Mouse (Mus musculus): ENCODE measurements at regions not wholly inside any gene's neighbourhood (a gene's known extent, or its start where the extent isn't known, plus 50 kb on each side); places are given as distances from the start of the nearest gene placed in this dataset.

DNA sequence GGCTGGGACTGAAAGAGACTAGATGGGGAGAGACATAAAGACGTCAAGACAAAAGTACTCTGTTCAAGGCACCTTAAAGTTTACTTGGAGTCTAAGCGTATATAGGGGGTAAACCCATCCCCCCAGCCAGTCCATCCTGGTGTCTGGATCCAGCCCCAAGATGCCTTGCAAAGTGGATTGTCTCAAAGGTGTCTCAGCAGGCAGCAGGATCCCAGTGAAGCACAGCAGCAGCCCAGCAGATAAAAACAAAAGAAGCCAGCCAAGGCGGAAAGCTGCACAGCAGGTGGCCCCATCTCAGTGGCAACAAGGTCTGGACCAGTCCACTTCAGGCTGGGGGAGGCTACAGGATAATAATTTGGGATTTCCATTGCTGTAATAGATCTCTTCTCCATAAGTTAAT is 72.0 kb upstream of the Col5a2 start:
- DNase-seq (ENCODE audit: low spot score in 2 of 2), result no peak

DNA sequence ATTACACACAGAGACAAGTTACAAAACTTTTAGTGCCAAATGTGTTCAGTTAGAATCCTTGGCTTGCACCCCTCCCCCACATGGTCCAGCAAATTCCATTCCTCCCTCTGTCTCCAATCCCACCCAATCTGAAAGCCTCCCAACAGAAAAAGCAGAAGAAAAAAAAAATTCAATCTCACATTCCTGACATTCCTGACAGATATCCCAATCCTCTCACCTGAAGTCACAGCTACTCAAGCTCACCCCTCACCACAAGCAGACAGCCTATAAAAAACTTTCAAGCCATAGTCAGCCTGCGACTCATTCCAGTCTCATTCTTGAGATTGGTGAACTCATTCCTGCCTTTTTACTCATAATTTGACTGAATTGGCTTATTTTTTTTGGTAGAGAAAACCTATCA is 77.4 kb upstream of the Col5a2 start:
- DNase-seq (ENCODE audit: low spot score in 2 of 2), result no peak

DNA sequence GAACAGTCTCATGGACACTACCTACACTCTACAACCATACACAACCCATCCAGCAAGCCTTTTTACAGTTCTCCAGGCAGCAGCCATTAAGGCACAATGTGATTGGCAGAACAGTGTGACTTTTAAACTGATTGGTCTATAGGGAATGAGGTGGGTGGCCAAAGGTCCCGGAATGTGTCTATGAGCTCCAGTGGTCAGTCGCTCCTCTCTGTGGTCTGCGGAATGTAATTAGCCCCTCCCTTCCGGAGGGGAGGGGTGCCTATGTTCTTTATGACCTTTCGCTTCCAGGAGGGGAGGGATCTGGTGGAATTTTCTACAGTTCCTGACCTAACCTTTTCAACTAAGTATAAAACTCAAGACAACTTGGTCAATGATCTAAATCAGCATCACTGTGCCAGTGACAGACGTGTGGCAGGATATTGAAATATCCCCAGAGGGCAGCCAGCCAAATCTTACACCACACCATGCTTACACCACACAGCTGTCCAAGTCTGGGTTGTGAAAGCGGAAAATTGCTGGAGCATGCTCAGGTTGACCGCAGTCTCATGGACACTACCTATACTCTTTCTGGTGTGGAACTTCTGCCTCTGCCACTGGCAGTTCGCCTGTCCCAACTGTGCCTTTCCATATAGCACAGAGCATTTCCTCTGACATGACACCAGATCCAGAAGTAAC is 84.4 kb upstream of the Col5a2 start:
- no peak for DNase-seq (ENCODE audit: low spot score in 2 of 2)

DNA sequence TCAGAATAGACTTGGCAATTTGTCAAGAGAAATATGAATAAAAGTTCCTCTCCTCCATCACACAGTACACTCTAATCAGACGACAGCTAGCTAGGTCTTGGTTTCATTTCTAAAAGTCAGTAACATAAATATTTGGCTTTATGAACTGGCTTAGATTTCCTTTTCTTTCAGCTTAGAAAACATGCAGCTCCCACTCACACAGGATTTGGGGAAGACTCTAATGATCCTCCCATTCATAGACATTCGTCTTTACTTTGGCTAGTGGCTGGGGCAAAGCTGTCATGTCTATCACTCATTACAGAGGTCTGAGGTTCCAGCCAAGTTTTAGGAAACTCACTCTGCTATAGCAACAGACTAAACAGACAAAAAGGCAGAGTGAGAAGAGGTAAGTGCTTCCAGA is 94.2 kb upstream of the Col5a2 start:
- DNase-seq (ENCODE audit: low spot score in 2 of 2), result no peak

DNA sequence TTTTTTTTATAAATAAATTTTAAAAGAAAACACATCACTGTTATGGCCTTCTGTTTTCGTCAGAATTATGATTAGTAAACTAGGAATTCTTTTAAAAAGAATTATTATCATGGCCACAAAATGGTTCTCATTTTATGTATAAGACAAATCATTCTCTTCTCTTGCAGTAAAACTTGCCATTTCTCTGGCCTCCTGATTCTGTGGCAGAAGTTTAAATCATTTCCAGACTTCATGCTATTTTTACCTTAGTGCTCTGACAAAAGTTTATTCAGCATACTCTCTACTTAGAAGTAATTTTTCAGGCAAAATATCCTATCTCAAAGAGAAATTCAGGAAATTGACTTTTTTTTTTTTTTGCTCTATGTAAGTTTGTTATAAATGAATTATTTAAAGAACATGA is 96.3 kb upstream of the Col5a2 start:
- no peak for DNase-seq (ENCODE audit: low spot score in 2 of 2)

DNA sequence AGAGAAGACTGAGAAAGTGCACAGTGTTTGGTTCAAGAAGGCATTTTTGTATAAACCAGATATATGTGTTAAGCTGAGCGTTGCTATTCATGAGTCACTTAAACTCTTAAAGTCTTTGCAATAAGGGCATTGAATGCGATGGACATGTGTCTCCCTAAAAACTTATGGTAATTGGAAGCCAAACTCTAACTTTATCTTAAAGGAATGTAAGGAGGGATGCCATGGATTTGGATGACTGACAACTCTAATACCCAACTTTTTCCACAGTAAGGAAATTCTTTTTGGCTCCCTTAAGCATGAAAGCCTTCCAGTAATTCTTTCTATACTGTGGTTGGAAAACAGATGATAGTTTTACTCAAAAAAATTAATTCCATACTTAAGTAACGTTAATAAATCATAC is 96.9 kb upstream of the Col5a2 start:
- no peak for DNase-seq (ENCODE audit: low spot score in 2 of 2)

DNA sequence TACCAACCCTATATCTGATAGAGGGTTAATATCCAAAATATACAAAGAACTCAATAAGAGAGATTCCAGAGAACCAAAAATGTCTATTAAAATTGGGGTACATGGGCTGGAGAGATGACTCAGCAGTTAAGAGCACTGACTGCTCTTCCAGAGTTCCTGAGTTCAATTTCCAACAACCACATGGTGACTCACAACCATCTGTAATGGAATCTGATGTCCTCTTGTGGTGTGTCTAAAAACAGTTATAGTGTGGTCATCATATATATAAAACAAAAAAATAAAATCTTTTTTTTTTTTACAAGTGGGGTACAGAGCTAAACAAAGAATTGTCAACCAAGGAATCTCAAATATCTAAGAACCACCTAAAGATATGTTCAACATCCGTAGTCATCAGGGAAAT is 102.5 kb upstream of the Col5a2 start:
- DNase-seq (ENCODE audit: low spot score in 2 of 2), result no peak

DNA sequence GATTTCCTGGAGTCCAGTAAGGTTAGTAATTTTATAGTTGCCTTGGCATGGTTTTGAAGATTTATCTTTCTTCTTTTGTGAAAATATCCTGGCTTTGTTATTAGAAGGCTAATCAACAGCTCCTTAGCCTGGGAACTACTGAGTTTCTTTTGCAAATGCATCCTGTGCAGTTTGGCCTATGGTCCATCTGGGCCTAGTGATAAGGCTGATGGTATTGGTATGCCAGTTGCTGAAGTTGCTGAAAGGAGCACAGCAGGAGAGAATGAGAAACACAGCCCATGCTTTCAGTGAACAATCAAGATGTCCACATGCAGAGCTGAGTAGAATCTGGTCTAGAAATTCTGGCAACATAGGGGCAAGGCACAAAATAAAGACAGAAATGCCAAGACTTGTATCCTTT is 105.2 kb upstream of the Col5a2 start:
- no peak for DNase-seq (ENCODE audit: low spot score in 2 of 2)

DNA sequence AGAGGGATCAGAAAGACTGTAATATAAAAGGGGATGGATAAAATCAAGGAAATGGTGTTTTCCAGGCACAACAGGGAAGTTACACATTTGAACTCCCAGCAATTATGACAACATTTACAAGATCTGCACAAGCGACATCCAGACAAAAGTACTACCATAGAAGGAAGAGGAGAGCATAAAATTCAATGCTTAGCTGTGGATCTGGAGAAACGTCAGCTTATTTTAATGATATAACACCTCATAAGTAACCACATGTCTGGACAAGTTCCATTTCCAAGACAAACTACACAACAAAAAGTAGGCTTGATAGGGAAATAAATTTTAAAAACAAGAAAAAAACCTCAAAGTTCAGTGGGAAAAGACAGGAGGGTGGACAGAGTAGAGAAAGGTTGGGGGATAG is 115.9 kb upstream of the Col5a2 start:
- DNase-seq (ENCODE audit: low spot score in 2 of 2), result no peak

DNA sequence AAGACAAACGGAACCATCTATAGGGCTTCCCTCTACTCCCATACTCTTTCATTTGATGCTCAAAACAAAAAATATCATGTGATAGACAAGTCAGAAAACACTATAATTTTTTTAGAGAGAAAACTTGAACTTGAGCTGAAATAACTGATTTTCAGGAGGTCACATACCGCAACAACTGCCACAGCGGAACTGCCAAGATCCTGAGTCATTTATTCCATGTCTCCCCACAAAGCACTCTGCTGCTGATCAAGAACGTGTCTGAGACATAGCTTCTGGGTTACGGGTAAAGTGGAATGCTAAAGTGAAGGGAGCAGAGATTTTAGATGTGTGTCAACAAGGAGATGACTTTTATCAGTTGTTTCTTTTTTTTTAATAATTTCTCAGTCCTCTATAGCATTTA is 122.8 kb upstream of the Col5a2 start:
- DNase-seq (ENCODE audit: low spot score in 2 of 2), result no peak

DNA sequence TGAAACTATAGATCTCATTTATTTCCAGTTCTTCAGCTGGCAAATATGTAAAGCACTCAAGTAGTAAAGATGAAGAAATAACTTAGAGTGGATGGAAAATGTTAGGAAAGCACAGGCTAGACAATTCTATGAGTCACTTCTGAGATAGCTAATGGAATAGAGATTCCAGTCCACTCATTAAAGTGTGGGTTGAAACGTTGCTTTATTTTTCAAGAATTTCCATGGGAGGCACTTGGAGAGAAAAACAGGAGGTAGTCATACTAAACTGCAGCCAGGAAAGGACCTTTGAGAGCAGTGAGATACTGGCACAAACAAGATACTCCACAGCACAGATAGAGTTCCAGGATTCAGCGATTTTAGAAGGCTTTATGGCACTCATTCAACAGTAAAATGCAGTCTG is 123.7 kb upstream of the Col5a2 start:
- no peak for DNase-seq (ENCODE audit: low spot score in 2 of 2)

DNA sequence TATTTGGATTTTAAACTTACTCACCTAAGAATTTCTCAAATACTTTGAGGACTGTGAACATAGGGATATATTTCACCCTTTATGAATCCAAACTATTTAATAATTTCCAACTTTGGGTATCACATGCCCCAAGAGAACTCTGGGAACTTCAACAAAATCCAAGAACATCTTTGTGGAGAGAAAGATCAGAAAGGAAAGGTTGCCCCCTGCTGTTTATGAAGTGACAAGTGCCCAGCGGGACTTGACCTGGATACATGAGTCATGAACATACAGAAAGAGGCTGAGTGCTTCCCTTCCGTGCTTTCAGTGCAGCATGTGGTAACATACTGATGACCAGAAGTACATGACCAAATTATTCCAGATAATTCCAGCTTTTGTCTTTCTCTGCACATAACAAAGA is 124.8 kb upstream of the Col5a2 start:
- peak; percentile 7 to 30 for DNase-seq (ENCODE audit: low spot score in 2 of 2)

DNA sequence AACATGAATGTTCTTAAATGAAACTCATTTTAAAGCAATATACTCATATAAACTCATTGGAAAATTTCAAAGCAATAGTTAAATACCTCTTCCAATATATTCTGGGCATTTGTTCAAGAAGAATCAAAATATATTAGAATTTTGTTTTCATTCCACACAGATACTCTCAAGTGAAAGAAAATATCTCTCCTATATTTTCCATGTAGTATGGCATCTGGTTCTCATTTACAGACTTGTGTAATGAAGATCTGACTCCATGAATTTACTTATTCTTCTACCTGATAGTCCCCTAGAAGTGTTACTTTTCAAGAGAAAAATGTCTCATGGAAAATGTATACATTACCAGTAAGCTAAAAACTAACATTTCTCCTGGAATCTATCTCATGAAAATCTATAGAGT is 144.2 kb upstream of the Col5a2 start:
- no peak for DNase-seq (ENCODE audit: low spot score in 2 of 2)

DNA sequence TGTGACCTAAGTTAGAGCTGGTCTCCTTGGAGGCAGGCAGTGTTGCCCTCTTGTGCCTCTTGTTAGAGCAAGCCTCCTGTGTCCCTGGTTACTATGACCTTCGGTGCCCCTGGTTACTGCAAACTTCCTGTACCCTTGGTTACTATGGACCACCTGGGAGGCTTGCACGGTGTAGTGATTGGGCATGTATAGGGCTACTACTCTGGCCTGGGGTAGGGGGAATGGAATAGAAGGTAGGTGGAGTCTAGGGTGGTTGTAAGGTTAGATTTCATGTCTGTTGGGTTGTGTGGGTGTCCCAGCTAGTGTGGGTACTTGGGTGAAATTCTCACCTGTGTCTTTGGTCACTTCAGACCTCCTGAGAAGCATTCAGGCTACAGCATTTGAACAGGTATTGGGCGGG is 141.7 kb upstream of the Wdr75 start:
- DNase-seq (ENCODE audit: low spot score in 2 of 2), result no peak

DNA sequence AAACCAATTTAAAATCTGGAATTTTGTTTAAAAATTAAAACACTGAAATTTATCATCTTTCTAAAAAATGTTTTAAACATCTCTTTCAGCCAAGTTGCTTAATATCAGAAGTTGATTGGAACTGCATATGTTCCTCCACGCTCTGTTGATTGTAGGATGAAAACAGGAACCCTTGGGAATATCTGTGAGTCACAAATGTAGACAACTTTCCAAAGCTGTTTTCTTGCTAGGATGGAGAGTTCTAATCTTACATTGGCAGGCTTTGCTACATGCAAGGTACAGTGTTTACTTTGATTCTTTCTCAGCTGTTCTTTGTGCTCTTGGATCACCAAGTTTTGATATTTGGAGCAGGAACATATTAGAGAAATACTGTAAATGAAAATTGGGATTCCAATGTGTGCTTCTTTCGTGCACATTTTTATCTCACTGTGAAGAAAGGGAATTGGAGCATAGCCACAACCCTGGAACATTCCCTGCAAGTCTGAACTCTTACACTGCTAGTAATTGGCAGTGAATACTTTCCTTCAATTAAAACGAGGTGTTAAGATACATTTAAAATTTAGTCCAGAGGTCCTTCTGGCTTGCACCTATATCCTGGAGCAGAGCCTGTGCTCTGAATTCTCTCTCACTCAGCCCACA is 131.0 kb upstream of the Wdr75 start:
- no peak for DNase-seq (ENCODE audit: low spot score in 2 of 2)

DNA sequence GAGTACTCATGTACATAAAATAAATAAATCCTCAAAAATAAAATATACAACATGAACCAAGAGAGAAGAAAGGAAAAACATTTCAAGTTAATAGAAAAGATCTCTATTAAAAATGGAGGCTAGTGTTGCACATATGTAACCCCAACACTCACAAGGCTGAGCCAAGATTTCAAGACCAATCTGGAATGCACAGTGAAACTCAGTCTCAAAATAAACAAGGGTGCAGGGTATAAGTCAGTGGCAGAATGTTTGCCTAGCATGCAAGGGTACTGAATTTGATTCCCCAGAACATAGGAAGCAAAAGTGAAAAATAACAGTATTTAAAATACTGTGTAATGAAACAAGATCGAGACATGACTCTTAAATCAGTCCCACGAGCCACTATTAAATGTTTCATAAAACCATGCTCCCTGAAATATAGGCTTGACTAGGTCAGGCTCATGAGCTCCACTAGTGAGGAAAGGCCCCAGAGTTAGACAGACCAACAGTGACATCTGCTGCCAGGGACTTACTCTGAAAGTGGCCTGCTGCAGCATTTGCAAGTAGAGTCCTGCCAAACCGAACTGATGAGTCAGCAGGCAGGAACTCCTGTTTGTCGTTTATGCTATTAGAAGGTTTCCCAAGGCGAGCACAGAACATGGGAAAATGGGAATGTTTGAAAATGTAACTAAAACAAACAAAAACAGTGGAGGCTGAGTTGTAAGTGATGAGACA is 122.4 kb upstream of the Wdr75 start:
- peak in 1 of 2 experiments; percentile 61 for DNase-seq (ENCODE audit: low spot score in 2 of 2)

DNA sequence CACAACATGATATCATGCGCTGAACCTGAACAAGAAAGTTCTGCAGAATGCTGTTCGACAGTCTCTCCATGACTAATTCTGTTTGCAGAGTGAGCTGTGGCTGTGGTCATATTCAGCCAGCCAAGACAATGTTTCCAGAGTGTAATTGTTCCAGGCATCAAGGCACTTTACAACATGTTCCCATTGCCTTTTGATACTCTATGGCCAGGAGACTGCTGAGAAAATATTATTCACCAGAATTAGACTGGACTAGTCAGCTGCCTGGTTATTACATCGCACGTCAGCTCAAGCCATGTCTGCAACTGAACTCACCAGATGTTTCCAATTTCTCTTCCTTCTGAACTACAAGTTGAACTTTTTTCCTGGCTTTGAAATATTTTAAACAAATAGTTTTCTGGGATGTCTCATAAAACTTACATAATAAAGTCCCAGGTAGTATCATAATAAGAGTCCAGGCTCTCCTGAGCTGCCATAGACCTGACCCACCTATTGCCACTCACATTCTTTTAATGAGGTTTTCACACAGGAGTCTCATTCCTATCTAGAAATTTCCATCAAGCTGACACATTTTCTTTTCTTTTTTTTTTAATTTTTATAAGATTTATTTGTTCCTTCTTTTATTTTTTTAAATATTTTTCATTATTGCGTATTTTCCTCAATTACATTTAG is 119.1 kb upstream of the Wdr75 start:
- DNase-seq (ENCODE audit: low spot score in 2 of 2), result no peak

DNA sequence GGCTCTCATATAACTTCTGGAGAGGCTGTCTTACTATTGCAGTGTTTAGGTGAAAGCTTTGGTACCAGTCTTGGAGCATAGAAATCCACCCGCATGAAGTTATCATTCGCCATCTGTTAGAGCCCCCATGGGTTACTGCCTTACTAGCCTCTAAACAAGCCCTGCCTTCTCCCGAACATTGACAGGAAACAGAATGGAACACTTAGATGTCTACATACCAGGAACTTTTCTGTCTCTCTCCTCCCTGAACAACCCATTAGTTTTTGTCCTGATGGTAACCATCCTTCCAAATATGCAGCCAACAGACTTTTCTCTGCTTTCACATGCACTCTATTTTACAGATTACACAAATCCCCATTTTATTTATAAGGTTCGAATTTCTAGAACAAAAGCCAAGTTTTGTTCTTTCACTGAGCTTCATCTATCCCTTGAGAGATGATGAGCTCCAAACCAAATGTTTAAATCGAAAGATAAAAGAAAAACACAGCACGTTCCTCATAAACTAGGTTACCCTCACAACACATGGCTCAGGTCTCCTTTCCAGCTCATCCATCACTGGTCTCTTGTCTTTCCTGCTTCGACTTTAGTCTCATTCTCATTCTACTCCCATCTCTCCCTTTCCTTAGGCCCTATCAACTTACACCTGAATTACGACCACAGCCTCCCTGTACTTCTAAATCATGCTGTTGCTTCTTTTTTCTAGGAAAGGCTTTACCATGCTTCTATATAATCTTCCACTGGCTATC is 114.8 kb upstream of the Wdr75 start:
- no peak for DNase-seq (ENCODE audit: low spot score in 2 of 2)

DNA sequence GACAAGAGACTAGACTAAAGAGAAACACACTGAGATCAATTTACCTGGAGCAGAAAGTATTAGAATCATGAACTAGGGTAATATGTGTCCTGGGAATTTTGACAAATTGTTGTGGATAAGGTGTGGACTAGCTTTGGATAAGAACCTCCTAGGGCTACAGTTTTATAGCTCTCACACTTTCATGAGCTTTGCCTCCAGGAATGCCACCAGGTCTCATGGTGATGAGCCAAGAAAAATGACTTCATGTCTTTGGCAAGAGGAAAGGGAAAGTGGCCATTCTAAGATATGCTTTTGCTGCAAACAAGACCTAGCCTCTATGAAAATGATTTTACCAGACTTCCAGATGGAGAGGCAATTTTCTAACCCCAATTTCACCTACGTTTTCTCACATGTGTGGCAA is 94.1 kb upstream of the Wdr75 start:
- DNase-seq (ENCODE audit: low spot score in 2 of 2), result no peak

DNA sequence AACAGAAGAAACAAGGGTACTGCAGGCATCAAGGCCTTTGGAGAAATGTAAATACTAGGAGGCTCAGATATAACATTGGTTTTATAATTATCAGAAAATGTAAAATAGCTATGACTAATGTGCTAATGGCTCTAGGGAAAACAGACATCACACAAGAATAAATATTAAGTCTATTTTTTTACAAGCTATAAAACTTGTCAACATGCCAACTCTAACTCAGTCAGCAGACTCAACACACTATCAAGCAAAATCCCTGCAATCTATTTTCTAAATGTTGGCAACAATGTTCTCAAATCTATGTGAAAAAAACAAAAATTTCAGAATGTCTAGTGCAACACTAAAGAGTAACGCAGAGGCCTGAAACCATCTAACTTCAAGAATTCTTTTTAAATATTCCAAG is 93.5 kb upstream of the Wdr75 start:
- DNase-seq (ENCODE audit: low spot score in 2 of 2), result no peak

DNA sequence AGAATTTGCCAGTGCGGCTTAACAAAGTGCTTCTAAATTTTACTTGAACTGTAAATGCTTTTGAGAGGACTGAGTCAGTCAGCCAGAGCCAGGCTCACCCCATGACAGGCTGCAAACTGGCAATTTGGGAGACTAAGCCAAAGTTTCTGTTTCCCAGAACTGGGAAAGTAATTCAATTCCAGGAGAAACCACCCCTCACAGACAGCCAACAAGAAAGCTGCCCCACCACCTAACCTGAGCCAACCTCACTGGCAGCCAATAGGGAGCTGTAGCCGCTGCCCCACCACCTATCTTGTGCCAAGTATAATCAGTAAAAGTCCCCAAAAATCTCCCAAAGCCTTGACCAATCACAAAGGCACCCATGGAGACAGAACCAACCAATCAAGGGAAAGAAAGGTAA is 71.6 kb upstream of the Wdr75 start:
- DNase-seq (ENCODE audit: low spot score in 2 of 2), result peak in 1 of 2 experiments; percentile 1

DNA sequence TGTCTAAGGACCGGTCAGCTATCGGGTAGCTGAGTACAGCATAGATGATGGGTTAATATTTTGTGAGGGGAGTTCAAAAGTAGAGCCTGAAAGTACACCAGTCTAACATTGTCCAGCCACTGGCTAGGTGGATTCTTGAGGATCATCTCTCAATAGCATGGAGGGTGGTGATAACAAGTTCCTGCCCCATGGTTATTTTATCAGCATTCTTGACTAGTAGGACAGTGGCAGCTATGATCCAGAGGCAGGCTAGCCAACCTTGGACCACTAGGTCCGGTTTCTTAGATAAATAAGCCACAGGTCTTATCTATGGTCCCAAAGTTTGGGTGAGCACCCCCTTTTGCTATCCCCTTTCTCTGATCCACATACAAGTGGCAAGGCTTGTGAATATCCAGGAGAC is 62.0 kb upstream of the Wdr75 start:
- no peak for DNase-seq (ENCODE audit: low spot score in 2 of 2)
